10 mouse cellular contexts compared by ENCODE assay signal in the genomic region with DNA sequence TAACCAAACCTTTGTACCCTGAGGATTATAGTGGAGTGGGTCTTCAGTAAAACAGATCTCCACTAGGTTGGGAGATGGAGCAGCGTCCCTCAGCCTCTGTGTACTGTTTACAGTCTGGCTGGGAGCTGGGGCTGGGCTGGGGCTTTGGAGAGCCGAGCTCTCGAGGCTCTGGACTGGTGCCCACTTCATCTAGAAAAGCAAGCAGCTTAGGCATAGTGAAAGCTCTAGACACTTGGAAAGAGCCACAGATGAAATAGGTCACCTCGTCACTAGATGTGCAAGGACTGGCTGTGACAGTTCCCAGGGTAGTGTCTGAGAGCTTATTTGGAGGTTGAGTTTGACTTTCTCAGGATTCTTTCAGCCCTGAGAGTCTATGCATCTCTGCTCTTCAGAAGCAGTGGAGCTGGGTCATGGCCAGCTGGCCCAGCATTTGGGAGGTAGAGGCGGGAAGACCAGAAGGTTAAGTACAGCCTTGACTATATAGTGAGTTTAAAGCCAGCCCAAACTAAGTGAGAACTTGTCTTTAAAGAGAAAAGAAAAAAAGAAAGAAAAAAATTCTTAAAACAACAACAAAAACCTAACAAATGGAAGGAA. TPM values are rescaled to one million over a fixed set of nuclear protein-coding genes. Genes with fewer than 3 reads are reported as not detected.
DNase-seq lines count a peak whose midpoint lies in the region; ATAC-seq and TF ChIP-seq lines count a peak whose summit lies in the region.
"Had no signal": no experiment of that assay in that cellular context is flagged by ENCODE, and none has a peak within 500 bp of the region (broad histone marks: within the 10 kb centered on the region; RNA-seq: fewer than 3 reads in every experiment).

No protein-coding gene starts in this region.

- no peaks in the 10 kb centered on the region for H3K9me3 ChIP-seq in hindbrain, postnatal 0 days (ENCODE audit: low read length)
- H3K9me3 ChIP-seq in hindbrain, embryonic 12.5 days (replicated peaks): no peaks in the 10 kb centered on the region
- no peaks in the 10 kb centered on the region for H3K9me3 ChIP-seq in forebrain, embryonic 12.5 days
- H3K9me3 ChIP-seq: embryonic facial prominence, embryonic 13.5 days had no signal

- H3K9ac ChIP-seq in hindbrain, postnatal 0 days (replicated peaks; ENCODE audit: low read length): 0 out of 2 replicates have a peak overlapping the region, but pooled peaks have one; percentile 10
- no peak overlapping the region for H3K9ac ChIP-seq in hindbrain, embryonic 12.5 days
- H3K9ac ChIP-seq in forebrain, embryonic 12.5 days: no peak overlapping the region
- H3K9ac ChIP-seq: embryonic facial prominence, embryonic 13.5 days had no signal

- no peak for TF ChIP-seq POLR2A in cerebellum, adult 2 months (IDR thresholded peaks at IDR 0.05; ENCODE audit: borderline replicate concordance, insufficient read depth, low read length)

- 32% methylated on average over 5 of the region's 5 CpGs for WGBS in hindbrain, postnatal 0 days
- WGBS in hindbrain, embryonic 12.5 days: 83% methylated on average over 5 of the region's 5 CpGs
- 3% methylated on average over 5 of the region's 5 CpGs for WGBS in cerebellum, adult 2 months
- 77% methylated on average over 5 of the region's 5 CpGs for WGBS in forebrain, embryonic 12.5 days

- intact Hi-C loops in heart, postnatal 14 days (cut with DNase I): loop anchor here (2.0 to 10.0 kb wide), 3 partner anchors 19 to 97 kb away; partner anchors contain the start of gene Fam214a

- no peaks in the 10 kb centered on the region for H3K27me3 ChIP-seq in hindbrain, postnatal 0 days (ENCODE audit: insufficient read depth, low read length)
- H3K27me3 ChIP-seq in hindbrain, embryonic 12.5 days: no peaks in the 10 kb centered on the region
- H3K27me3 ChIP-seq in cerebellum, adult 2 months (ENCODE audit: control insufficient read depth, insufficient read depth, low read length): no peaks in the 10 kb centered on the region
- H3K27me3 ChIP-seq in forebrain, embryonic 12.5 days: no peaks in the 10 kb centered on the region
- H3K27me3 ChIP-seq: embryonic facial prominence, embryonic 13.5 days had no signal

- H3K36me3 ChIP-seq in hindbrain, postnatal 0 days (ENCODE audit: insufficient read depth, low read length): peaks cover 1% of the 10 kb centered on the region; the same call in 1 of the 2 replicates
- H3K36me3 ChIP-seq in hindbrain, embryonic 12.5 days: peaks cover 17% of the 10 kb centered on the region
- H3K36me3 ChIP-seq in forebrain, embryonic 12.5 days (replicated peaks): peaks cover 14% of the 10 kb centered on the region

- peak overlapping the region; percentile 23; the same call in 1 of the 2 replicates for H3K27ac ChIP-seq in hindbrain, postnatal 0 days
- H3K27ac ChIP-seq in hindbrain, embryonic 12.5 days: no peak overlapping the region
- H3K27ac ChIP-seq in cerebellum, adult 2 months (ENCODE audit: insufficient read depth, low read length): peak overlapping the region; percentile 41
- H3K27ac ChIP-seq in forebrain, embryonic 12.5 days: no peak overlapping the region
- H3K27ac ChIP-seq: embryonic facial prominence, embryonic 13.5 days; macrophage had no signal

- H3K4me2 ChIP-seq in hindbrain, postnatal 0 days (ENCODE audit: low read depth, low read length): no peak overlapping the region
- H3K4me2 ChIP-seq in hindbrain, embryonic 12.5 days (replicated peaks): no peak overlapping the region
- H3K4me2 ChIP-seq in forebrain, embryonic 12.5 days: no peak overlapping the region
- H3K4me2 ChIP-seq: embryonic facial prominence, embryonic 13.5 days had no signal

- peak; percentile 68 for DNase-seq in hindbrain, postnatal 0 days (ENCODE audit: low spot score)
- DNase-seq in NIH3T3 (ENCODE audit: low read depth): peak; percentile 52
- peak; percentile 60 to 69 for DNase-seq in cerebellum, adult 2 months
- DNase-seq in heart, postnatal 14 days: peak; percentile 70 to 72
- no peak for DNase-seq in spleen, adult 12 weeks (ENCODE audit: low spot score)
- no peak for DNase-seq in urinary bladder, postnatal 10 days (ENCODE audit: low spot score)

- H3K4me3 ChIP-seq in hindbrain, postnatal 0 days (ENCODE audit: low read length): no peak overlapping the region
- no peak overlapping the region for H3K4me3 ChIP-seq in hindbrain, embryonic 12.5 days
- no peak overlapping the region for H3K4me3 ChIP-seq in cerebellum, adult 2 months (replicated peaks; ENCODE audit: insufficient read depth, low read depth, low read length)
- H3K4me3 ChIP-seq in forebrain, embryonic 12.5 days (replicated peaks): no peak overlapping the region
- H3K4me3 ChIP-seq: embryonic facial prominence, embryonic 13.5 days had no signal

- ATAC-seq in hindbrain, postnatal 0 days: peak; percentile 74
- no peak for ATAC-seq in hindbrain, embryonic 12.5 days (ENCODE audit: low FRiP score)
- no peak for ATAC-seq in forebrain, embryonic 12.5 days (ENCODE audit: low FRiP score)

- no peak for TF ChIP-seq CTCF in hindbrain, postnatal 0 days (IDR thresholded peaks at IDR 0.05; ENCODE audit: low read depth)
- TF ChIP-seq CTCF in cerebellum, adult 2 months (IDR thresholded peaks at IDR 0.05; ENCODE audit: borderline replicate concordance, insufficient read depth, low read depth, low read length): no peak

- no peaks in the 10 kb centered on the region for H3K4me1 ChIP-seq in hindbrain, postnatal 0 days (ENCODE audit: insufficient read depth, low read length)
- H3K4me1 ChIP-seq in hindbrain, embryonic 12.5 days: no peaks in the 10 kb centered on the region
- peaks cover 20% of the 10 kb centered on the region for H3K4me1 ChIP-seq in cerebellum, adult 2 months (ENCODE audit: control insufficient read depth, insufficient read depth, low read length)
- no peaks in the 10 kb centered on the region for H3K4me1 ChIP-seq in forebrain, embryonic 12.5 days

RNA-seq across cellular contexts. Expression of gene Arpp19, which starts 35.7 kb away (rescaled TPM):
- total RNA-seq in hindbrain, postnatal 0 days (2014; rRNA removed): 92.5 and 106 TPM in 2 replicates
- polyA plus RNA-seq in hindbrain, postnatal 0 days (2015; fragmentation: Nextera tagmentation; extraction: Ambion mirVana): 204 and 209 TPM in 2 replicates
- 280 and 291 TPM in 2 replicates for polyA plus RNA-seq in hindbrain, embryonic 12.5 days (2016; fragmentation: Nextera tagmentation; extraction: Ambion mirVana)
- polyA plus RNA-seq in cerebellum, adult 2 months (2012; rRNA removed): 67.2 and 74.5 TPM in 2 replicates
- total RNA-seq in heart, postnatal 14 days (2021): 100 to 1,000 TPM; 134 to 143 TPM
- 321 and 326 TPM in 2 replicates for polyA plus RNA-seq in forebrain, embryonic 12.5 days (2016; fragmentation: Nextera tagmentation; extraction: Ambion mirVana)

RNA-seq across cellular contexts. Expression of gene Fam214a, which starts 49.0 kb away (rescaled TPM):
- total RNA-seq in hindbrain, postnatal 0 days (2014; rRNA removed): 28.6 and 37.4 TPM in 2 replicates
- 18.6 and 19.3 TPM in 2 replicates for polyA plus RNA-seq in hindbrain, postnatal 0 days (2015; fragmentation: Nextera tagmentation; extraction: Ambion mirVana)
- polyA plus RNA-seq in hindbrain, embryonic 12.5 days (2016; fragmentation: Nextera tagmentation; extraction: Ambion mirVana): 26.8 and 30.9 TPM in 2 replicates
- 36.2 and 39.2 TPM in 2 replicates for polyA plus RNA-seq in cerebellum, adult 2 months (2012; rRNA removed)
- total RNA-seq in heart, postnatal 14 days (2021): 10 to 100 TPM; 26.7 to 36.3 TPM
- polyA plus RNA-seq in forebrain, embryonic 12.5 days (2016; fragmentation: Nextera tagmentation; extraction: Ambion mirVana): 30.9 and 34.1 TPM in 2 replicates

Comparison
In these comparisons a context has a peak if more than half of its experiments do, and no peak if none do; other contexts are left out.
1. H3K27ac ChIP-seq: peak in hindbrain, postnatal 0 days (single experiment) and cerebellum, adult 2 months (single experiment); none in hindbrain, embryonic 12.5 days (single experiment) and forebrain, embryonic 12.5 days (single experiment).
2. DNase-seq: peak in hindbrain, postnatal 0 days (single experiment), NIH3T3 (single experiment), cerebellum, adult 2 months (2 of 2) and heart, postnatal 14 days (2 of 2); none in spleen, adult 12 weeks (single experiment) and urinary bladder, postnatal 10 days (single experiment).